Mouse (Mus musculus): ENCODE results near the gene Islr2.

- no peak for TF ChIP-seq CTCF (IDR thresholded peaks at IDR 0.05; ENCODE audit: control insufficient read depth, insufficient read depth, low read length)
- no peak for TF ChIP-seq POLR2A (IDR thresholded peaks at IDR 0.05; ENCODE audit: borderline replicate concordance, control insufficient read depth, low read depth, low read length)
Measured at GRCm38 (mm10) chr9:58157838-58158237, 46.3 kb downstream of the Islr2 start.
